Mouse (Mus musculus) spleen, adult 2 months (tissue): Measurements from ENCODE around the gene Ywhah. TPM values are rescaled to one million over a fixed set of nuclear protein-coding genes. Genes with fewer than 3 reads are reported as not detected.

ENCODE experiments used
- DNase-seq, 2 experiments: peaks; one replicate each; pipeline versions ENCODE4 v3.0.0 to v3.0.0-alpha.2; 2012 to 2021; ENCODE audit warnings: low spot score in 2 of 2, low read depth in 1 of 2
- H3K27ac ChIP-seq: fragments of 200-500 bp; 2 replicates; pipeline ENCODE4 v1.5.1; 2012; ENCODE audit warnings: low read length, inconsistent platforms; ENCODE audit not compliant: insufficient read depth
- H3K27me3 ChIP-seq: fragments of 200-500 bp; 2 replicates; pipeline ENCODE4 v1.6.1; 2012; ENCODE audit warnings: mild to moderate bottlenecking, moderate library complexity, low read length, inconsistent platforms; ENCODE audit not compliant: control insufficient read depth, insufficient read depth
- H3K36me3 ChIP-seq: fragments of 200-500 bp; 2 replicates; pipeline ENCODE4 v1.6.1; 2012; ENCODE audit warnings: mild to moderate bottlenecking, low read length, inconsistent platforms; ENCODE audit not compliant: control insufficient read depth, insufficient read depth
- H3K4me1 ChIP-seq: fragments of 200-500 bp; 2 replicates; pipeline ENCODE4 v1.6.1; 2011; ENCODE audit warnings: inconsistent platforms; ENCODE audit not compliant: control insufficient read depth, insufficient read depth, insufficient read length
- H3K4me3 ChIP-seq: fragments of 200-500 bp; 2 replicates; pipeline ENCODE4 v1.5.1; 2011; ENCODE audit warnings: mild to moderate bottlenecking, inconsistent platforms; ENCODE audit not compliant: insufficient read depth, insufficient read length; ENCODE audit errors: extremely low read depth
- CTCF ChIP-seq: fragments of 200-500 bp; IDR thresholded peaks from 2 replicates; pipeline ENCODE4 v1.5.1; 2011; ENCODE audit warnings: mild to moderate bottlenecking, inconsistent platforms; ENCODE audit not compliant: insufficient read depth, insufficient read length, insufficient replicate concordance; ENCODE audit errors: extremely low read depth
- POLR2A ChIP-seq: fragments of 200-500 bp; IDR thresholded peaks from 2 replicates; pipeline ENCODE4 v1.6.1; 2011; ENCODE audit warnings: low read depth, low read length, inconsistent platforms
- WGBS: fragments of 180-500 bp; shearing (Covaris S2); methylation state at CpG from one replicate; pipeline ENCODE4 v1.1.7; 2018; 5-methylcytosine and 5-hydroxymethylcytosine counted together
- polyA plus RNA-seq: library from polyadenylated mRNA; depleted of rRNA; stranded (reverse); fragments of >200 nt; gene quantifications from 2 replicates; pipeline ENCODE4 v1.2.3, GENCODE M21; 2012

Gene Ywhah
- polyA plus RNA-seq, 1 experiment: 95.0 TPM

DNA sequence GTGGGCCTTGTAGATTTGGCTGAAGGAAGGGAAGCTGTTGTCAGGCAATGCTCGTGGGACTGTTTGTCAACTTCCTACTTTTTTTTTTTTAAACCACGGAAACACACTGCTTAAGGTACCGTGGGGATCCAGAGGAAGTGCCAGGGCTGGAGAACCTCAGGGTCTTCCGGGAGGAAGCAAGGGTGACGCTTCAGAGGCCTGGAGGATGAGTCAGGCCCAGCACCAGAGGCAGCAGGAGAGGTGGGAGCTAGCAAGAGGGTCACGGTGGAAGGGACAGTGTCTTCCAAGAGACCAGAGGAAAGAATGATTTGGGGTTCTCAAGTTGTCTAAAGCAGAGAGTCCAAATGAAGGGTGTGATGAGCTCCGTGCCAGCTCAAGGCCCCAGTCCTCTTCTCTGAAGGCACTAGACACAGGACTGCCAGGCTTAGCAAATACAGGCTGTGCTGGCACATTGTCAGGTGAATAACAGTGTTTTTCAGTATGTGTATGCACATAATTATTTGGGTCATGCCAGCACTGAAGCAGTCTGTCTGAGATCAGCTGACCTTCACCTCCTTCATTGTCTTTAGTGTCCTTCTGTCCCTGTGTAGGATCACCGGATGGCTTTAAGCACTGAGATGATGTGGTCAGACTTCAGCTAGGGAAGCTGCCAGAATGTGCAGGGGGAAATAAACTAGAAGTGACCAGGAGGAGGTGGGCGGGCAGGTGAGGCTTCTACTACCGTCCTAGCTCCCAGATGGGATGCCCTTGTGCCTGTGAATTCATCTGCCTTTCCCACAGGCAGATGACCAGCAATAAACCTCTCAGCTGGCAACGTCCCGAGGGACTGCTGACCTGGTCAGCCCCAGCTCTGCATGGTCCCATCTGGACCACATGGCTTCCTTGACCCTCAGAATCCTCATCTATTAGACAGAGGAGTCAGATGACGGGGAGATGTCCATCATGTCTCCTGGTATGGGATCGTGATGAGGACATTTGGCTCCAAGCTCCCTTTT lies 8.5 kb upstream of the Ywhah start:
- TF ChIP-seq CTCF: no peak
- no peak for TF ChIP-seq POLR2A
- no peak for DNase-seq
- H3K27ac ChIP-seq: no peak overlapping the region
- no peaks in the 10 kb centered on the region for H3K27me3 ChIP-seq
- H3K4me1 ChIP-seq: no peaks in the 10 kb centered on the region; the same call in 1 of the 2 replicates
- no peak overlapping the region for H3K4me3 ChIP-seq
- 57% methylated on average over 14 of the region's 14 CpGs for WGBS
- no peaks in the 10 kb centered on the region for H3K36me3 ChIP-seq

DNA sequence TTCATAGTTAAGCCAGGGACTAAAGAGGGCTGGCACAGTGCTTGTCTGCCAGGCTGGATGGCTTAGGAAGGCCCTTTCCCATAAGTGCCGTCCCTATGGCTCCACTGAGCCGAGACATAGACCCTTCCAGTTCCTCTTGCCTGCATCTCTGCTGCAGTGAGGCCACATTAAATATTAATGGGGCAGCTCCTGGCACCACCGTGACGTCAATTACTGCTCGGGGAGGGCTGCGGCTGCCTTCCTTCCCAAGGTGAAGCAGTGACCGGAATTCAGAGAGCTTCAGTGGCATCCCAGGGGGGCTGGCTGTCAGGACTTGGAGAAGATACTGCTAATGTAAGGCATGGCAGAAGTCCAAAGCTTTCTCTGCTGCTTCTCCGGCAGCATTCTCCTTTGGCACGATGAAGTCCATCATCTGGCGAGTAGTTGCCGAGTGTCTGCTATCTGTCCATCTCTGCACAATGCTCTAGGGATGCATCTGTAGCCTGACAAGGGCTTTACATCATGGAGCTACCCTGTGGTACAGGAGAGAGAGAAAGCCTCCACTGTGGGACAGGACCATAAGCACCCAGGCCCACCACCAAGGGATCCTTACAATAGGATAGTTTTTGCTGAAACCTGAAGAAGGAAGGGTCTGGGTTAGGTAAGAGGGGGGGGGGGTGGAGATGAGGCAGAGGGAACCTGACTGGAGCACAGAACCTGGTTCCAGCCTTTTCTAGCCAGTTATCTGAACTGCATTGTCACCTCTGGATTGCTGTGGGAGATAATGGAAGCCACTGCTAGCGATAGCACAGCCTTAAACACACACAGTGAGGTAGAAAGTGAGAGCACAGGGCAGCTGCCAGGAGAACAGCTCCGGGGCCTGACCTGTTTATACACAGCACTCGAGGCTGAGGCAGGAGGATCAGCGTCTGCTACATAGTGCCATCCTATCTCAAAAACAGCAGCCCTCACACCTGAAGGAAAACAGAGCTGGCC lies 7.2 kb upstream of the Ywhah start:
- Histone ChIP-seq H3K4me3 (no peak overlapping the region), H3K4me1 (no peaks in the 10 kb centered on the region; the same call in 1 of the 2 replicates), H3K27ac (no peak overlapping the region), H3K36me3 (no peaks in the 10 kb centered on the region), H3K27me3 (no peaks in the 10 kb centered on the region)
- no peak for DNase-seq
- 87% methylated on average over 15 of the region's 15 CpGs for WGBS
- TF ChIP-seq CTCF (no peak), POLR2A (no peak)

DNA sequence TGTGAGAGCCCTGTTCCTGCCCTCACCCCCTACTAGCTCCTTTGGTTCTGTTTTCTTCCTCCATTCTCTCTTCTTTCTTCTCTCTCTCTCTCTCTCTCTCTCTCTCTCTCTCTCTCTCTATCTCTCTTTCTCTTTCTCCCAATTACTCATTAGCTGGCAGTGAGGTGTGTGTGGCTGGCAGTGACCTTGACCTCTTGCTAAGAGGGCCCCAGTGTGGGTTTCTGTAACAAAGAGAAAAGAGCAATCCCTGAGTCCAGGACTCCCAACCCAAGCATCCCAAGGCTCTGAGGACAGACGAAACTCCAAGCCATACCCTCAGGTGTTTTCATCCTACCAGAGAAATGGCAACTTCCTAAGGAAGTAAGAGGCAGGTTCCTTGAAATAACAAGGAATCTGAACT lies 4.5 kb upstream of the Ywhah start:
- no peaks in the 10 kb centered on the region for H3K27me3 ChIP-seq
- no peak for TF ChIP-seq POLR2A
- no peak for TF ChIP-seq CTCF
- no peaks in the 10 kb centered on the region for H3K36me3 ChIP-seq
- DNase-seq: no peak
- WGBS: 84% methylated on average over 1 of the region's 1 CpGs
- no peaks in the 10 kb centered on the region; the same call in 1 of the 2 replicates for H3K4me1 ChIP-seq
- H3K4me3 ChIP-seq: no peak overlapping the region
- H3K27ac ChIP-seq: no peak overlapping the region

DNA sequence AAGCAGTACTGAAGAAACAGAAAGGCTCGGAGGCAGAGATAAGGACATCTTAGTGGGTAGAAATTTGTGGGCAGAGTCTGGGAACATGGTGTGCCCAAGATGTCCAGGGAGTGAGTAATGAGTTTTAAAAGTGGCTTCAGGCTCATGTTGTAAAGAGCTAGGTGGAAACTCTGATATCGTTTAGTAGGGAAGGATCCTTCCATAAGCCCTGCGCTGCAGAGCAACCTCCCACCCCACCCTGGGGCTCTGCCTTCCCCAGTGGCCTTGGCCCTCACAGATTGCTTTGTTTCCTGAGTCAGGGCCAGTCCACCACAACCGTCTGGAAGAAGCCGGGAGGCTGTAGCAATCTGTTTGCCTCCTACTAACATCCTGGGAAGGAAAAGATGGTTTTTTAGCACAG lies 3.0 kb upstream of the Ywhah start:
- TF ChIP-seq CTCF (no peak), POLR2A (no peak)
- Histone ChIP-seq H3K27me3 (no peaks in the 10 kb centered on the region), H3K4me1 (no peaks in the 10 kb centered on the region), H3K4me3 (no peak overlapping the region), H3K27ac (no peak overlapping the region), H3K36me3 (no peaks in the 10 kb centered on the region)
- DNase-seq: no peak
- WGBS: 74% methylated on average over 5 of the region's 5 CpGs

DNA sequence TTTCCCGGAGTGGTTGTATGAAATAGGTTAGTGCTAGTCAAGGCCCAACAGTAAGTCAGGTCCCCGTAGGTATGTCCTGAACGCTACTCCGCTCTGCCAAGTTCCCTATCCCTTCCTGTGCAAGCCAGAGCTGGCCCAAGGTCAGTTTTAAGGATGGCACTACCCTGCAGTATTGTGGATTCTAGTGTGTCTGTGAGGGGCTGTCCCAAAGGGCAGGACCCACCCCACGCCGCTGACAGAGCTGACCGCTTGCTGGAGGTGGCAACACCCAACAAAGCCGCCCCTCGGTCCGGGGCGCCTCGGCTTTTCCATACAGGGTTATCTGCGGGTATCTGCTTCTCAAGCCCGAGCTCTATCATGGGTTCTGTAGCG lies 441 bp upstream of the Ywhah start:
- H3K27ac ChIP-seq: peak overlapping the region; percentile 97
- no peaks in the 10 kb centered on the region for H3K4me1 ChIP-seq
- no peak for TF ChIP-seq CTCF
- TF ChIP-seq POLR2A: no peak
- no peaks in the 10 kb centered on the region; the same call in 1 of the 2 replicates for H3K36me3 ChIP-seq
- 4% methylated on average over 15 of the region's 15 CpGs for WGBS
- no peak for DNase-seq
- H3K4me3 ChIP-seq: peak overlapping the region; percentile 64
- no peaks in the 10 kb centered on the region for H3K27me3 ChIP-seq

DNA sequence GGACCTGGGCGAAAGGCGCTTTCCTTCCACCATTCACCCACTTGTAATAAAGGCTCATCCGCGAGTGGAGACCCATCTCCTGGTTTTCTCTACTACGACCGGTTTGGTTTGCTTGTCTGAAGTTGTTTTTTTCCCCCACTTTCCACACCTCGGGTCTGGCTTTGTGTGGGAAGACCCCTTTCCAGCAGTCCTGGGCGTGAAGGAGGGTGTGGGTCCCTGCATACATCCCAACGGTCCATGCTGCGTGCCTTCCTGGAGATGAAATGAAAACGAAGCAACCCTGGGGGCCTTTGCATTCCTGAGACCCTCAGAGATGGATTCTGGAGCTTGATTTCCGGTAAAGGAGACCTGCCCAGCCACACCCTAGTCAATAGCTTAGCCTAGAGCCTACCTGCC lies 808 bp downstream of the Ywhah start:
- Histone ChIP-seq H3K4me3 (peak overlapping the region; percentile 72), H3K27ac (peak overlapping the region; percentile 96), H3K27me3 (no peaks in the 10 kb centered on the region), H3K4me1 (peaks cover 3% of the 10 kb centered on the region; the same call in 1 of the 2 replicates), H3K36me3 (peaks cover 2% of the 10 kb centered on the region)
- DNase-seq: no peak
- WGBS: 0% methylated on average over 12 of the region's 12 CpGs
- TF ChIP-seq POLR2A (no peak), CTCF (no peak)
